Mouse (Mus musculus) cerebellum, postnatal 4 days (tissue): ENCODE results near the gene Tgtp2.
"Not testable (repeated sequence)": the region's sequence is repeated elsewhere in the genome, so short reads cannot be mapped to it uniquely, and the experiment has no call there.

Experiments
- DNase-seq, 2 experiments: peaks; one replicate each; pipeline ENCODE4 v3.0.0; 2022; ENCODE audit warnings: low spot score in 2 of 2, mixed read lengths in 1 of 2

Tgtp2 gene

GRCm38 (mm10) chr11:49084875-49085274 is 20.9 kb upstream of the Tgtp2 start:
- DNase-seq = no peak

- no peak for DNase-seq
Measured at GRCm38 (mm10) chr11:49084385-49084784, 20.4 kb upstream of the Tgtp2 start.

GRCm38 (mm10) chr11:49083808-49084207 is 19.8 kb upstream of the Tgtp2 start:
- no peak for DNase-seq

- DNase-seq = no peak
Measured at GRCm38 (mm10) chr11:49083146-49083545, 19.1 kb upstream of the Tgtp2 start.

- no peak for DNase-seq
Measured at GRCm38 (mm10) chr11:49081886-49082285, 17.9 kb upstream of the Tgtp2 start.

GRCm38 (mm10) chr11:49081356-49081755 is 17.4 kb upstream of the Tgtp2 start:
- no peak for DNase-seq

- no peak for DNase-seq
Measured at GRCm38 (mm10) chr11:49080636-49081035, 16.6 kb upstream of the Tgtp2 start.

GRCm38 (mm10) chr11:49078719-49079118 is 14.7 kb upstream of the Tgtp2 start:
- no peak for DNase-seq

GRCm38 (mm10) chr11:49077012-49077411 is 13.0 kb upstream of the Tgtp2 start:
- no peak for DNase-seq

- DNase-seq = not testable (repeated sequence)
Measured at GRCm38 (mm10) chr11:49076001-49076757, 12.2 kb upstream of the Tgtp2 start, which contains the start of gene Ifi47. Ifi47 (plus strand) TSS chr11:49076587.

GRCm38 (mm10) chr11:49068358-49068757 is 4.4 kb upstream of the Tgtp2 start:
- DNase-seq = no peak

- not testable (repeated sequence) for DNase-seq
Measured at GRCm38 (mm10) chr11:49061865-49062264, 2.1 kb downstream of the Tgtp2 start.

GRCm38 (mm10) chr11:49060061-49060460 is 3.9 kb downstream of the Tgtp2 start:
- DNase-seq = not testable (repeated sequence)

GRCm38 (mm10) chr11:49051894-49052293 is 12.1 kb downstream of the Tgtp2 start:
- DNase-seq = not testable (repeated sequence)

- DNase-seq = not testable (repeated sequence)
Measured at GRCm38 (mm10) chr11:49051093-49051891, 12.7 kb downstream of the Tgtp2 start, which contains the start of gene 9930111J21Rik2. 9930111J21Rik2 (minus strand) TSS chr11:49051242.

GRCm38 (mm10) chr11:49050064-49050463 is 13.9 kb downstream of the Tgtp2 start:
- DNase-seq = not testable (repeated sequence)

GRCm38 (mm10) chr11:49012074-49012473 is 51.9 kb downstream of the Tgtp2 start:
- not testable (repeated sequence) for DNase-seq
